Mouse (Mus musculus): ENCODE results near the gene Gm11437. TPM values are rescaled to one million over a fixed set of nuclear protein-coding genes. Genes with fewer than 3 reads are reported as not detected.

Gm11437 gene
- total RNA-seq, 2 experiments from 2014 or later, result not detected

Other genes starting within 250 kb of the Gm11437 start
- gene Ddx52, start 225.4 kb downstream of the Gm11437 start, total RNA-seq (2021), result 10 to 100 TPM in 1 of 2 experiments, 1 to 10 TPM in 1; 9.5 to 10.1 TPM
- gene Synrg, start 203.0 kb downstream of the Gm11437 start, total RNA-seq (2021), result 10 to 100 TPM; 25.7 to 27.4 TPM
- under 1 TPM in 1 of 2 experiments, not detected in 1; 0.55 TPM for gene Dusp14, start 98.2 kb downstream of the Gm11437 start, total RNA-seq (2021)
- 1 to 10 TPM; 7.0 TPM for gene Tada2a, start 37.9 kb downstream of the Gm11437 start, total RNA-seq (2021)
- 10 to 100 TPM; 16.5 to 22.1 TPM for gene Acaca, start 37.8 kb downstream of the Gm11437 start, total RNA-seq (2021)

All from heart, postnatal 25 days (tissue).